Mouse (Mus musculus): ENCODE measurements around the gene Rilpl1.
"Not testable (repeated sequence)": the region's sequence is repeated elsewhere in the genome, so short reads cannot be mapped to it uniquely, and the experiment has no call there.

Gene Rilpl1

GRCm38 (mm10) chr5:124529191-124529651, 2.0 kb downstream of the Rilpl1 start:
- no peak for DNase-seq

- no peak for DNase-seq
Measured at GRCm38 (mm10) chr5:124528791-124529190, 2.4 kb downstream of the Rilpl1 start.

DNA sequence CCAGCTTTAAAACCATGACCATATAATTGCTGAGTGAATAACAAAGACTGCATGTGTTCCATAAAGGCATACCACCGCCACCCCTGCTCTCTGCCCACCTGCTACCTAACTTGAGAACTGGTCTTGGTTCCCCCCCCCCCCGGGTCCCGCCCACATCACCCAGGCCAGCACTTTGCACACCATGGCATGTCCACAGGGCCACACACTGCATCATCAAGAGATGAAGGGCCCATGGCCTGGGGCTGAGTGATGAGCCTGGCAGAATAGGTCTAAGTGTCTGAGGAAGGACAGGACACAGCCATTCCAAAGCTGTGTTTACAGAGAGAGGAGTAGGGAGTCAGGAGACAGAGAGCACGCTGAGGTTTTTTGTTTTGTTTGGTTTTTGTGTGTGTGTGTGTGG, 2.8 kb downstream of the Rilpl1 start:
- DNase-seq = no peak

- no peak for DNase-seq
Measured at GRCm38 (mm10) chr5:124524943-124525342, 6.2 kb downstream of the Rilpl1 start.

DNA sequence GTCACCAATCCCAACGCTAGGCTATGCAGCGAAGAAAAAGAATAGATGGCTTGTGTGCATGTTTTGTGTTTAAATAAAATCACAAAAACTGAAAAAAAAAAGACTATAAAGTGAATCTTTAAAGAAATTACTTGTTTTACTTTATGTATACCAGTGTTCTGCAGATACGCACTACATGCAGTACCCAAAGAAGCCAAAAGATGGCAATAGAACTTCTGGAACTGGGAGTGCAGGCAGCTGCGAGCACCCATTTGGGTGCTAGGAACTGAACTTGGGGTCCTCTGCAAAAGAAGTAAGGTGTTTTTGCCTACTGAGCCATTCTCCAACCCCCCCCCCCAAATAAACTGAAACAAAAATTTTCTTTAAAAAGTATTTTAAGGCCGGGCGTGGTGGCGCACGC, 8.2 kb downstream of the Rilpl1 start:
- DNase-seq = no peak

DNA sequence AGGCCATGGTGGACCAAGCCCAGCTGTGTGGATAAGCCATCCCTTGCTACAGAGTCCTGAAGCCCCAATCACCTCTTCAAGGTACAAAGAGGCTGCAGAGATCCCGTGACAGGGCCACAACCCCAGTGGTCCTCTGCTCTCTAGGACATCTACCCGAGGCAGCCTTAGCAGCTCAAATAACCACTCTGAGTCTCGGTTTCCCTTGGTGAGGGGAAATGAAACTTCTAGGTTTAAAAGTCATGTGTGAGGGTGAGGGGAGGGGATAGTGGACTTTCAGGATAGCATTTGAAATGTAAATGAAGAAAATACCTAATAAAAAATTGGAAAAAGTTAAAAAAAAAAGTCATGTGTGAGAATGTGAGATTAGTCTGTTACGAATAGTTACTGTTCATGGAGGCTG, 9.6 kb downstream of the Rilpl1 start:
- DNase-seq = no peak

DNA sequence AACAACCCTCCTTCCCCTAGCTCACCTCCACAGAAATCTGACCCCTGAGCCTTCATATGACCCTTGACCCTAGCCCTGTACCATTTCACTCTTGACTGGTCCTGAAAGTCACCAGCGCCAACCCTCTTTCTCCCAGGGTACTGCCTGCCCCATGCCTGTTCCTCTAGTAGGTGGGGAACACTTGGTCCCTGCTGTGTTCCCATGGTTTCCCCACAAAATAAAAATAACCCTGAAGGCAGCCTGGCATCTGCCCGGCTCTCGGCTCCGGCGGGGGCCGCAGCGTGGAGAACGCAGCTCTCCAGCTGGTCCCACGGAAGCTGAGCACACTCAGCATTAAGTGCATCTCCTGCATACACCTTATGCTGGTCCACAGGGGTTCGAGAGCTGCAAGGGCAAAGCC, 12.5 kb downstream of the Rilpl1 start:
- no peak for DNase-seq

GRCm38 (mm10) chr5:124515789-124516188, 15.4 kb downstream of the Rilpl1 start:
- no peak for DNase-seq

GRCm38 (mm10) chr5:124510536-124511050, 20.6 kb downstream of the Rilpl1 start:
- no peak for DNase-seq

DNA sequence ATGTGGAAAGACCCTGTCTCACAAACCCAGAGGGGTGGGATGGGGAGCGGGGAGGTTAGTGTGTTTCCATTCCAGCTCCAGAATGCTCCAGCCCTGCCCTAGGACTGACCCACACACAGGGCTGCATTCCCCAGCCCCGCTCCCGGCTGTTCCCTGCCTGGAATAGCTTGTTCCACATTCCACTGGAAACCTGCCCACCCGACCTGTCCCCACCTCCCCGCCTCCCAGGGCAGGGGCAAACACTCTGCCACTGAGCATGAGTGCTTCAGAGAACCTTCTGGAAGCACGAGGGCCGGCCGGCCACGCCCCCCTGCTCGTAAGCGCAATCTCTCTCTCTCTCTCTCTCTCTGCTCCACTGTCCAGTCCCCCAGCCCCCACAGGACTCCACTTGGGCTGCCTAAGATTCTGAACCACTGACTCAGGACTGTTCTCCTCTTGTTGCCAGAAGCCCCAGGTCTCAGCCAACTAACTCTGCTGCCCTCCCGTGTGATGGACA, 21.4 kb downstream of the Rilpl1 start:
- DNase-seq = no peak

DNA sequence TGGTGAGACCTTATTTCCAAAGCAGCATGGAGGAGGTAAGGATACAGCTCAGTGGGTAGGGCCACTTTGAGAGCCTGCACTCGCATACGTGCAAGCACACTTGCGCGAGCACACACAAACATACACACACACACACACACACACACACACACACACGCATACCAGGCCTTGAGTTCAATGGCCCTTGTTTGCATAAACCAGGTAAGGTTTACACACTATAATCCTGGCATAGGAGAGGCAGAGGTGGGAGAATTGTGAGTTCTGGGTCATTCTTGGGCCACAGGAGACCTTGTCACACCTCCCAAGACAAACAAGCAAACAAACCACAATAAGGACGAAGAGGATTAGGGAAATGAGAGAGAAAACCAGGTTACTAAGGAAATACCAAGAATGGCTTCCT, 22.0 kb downstream of the Rilpl1 start:
- no peak for DNase-seq

DNA sequence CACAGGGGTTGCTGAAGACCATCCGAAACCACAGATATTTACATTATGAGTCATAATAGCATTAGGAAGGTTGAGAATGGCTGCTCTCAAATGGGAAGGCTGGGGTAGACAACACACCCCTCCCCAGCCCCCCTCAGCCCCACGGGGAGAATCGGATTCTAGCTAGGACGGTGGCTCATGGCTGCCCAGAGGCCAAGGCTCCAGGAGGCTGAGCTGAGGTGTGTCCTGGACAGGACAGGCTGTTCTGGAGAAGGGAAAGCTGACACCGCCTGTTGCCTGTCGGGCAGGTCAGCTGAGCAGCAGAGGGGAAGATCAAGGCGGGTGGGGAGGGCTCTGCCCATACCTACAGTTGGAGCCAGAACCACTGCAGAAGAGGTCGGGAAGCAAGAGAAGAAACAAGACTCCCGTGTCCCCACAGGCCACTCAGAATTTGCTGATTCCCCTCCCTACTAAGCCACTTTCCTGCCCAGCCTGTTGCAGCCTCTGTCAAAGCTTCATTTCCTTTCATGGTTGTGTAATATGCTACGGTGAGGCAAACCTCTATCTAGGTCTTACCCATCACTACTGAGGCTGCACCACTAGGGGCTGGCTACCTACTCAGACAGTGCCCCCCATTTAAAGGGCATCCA, 24.3 kb downstream of the Rilpl1 start:
- DNase-seq = no peak

DNA sequence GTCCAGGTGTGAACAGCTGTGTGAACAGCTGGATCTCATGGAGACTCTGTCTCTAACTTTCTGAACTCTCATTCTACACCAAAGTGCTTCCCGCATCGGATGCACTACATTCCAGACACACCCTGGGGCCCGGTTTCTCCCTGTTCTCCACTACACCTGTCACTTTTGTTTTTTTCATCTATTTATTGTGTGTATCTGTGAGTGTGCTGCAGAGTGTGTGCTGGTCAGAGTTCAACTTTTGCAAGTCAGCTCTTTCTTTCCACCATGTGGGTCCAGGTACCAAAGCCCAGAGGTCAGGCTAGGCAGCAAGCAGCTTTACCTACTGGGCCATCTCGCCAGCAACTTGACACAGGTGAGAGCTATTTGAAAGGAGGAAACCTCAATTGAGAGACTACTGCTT, 26.0 kb downstream of the Rilpl1 start:
- DNase-seq = no peak

DNA sequence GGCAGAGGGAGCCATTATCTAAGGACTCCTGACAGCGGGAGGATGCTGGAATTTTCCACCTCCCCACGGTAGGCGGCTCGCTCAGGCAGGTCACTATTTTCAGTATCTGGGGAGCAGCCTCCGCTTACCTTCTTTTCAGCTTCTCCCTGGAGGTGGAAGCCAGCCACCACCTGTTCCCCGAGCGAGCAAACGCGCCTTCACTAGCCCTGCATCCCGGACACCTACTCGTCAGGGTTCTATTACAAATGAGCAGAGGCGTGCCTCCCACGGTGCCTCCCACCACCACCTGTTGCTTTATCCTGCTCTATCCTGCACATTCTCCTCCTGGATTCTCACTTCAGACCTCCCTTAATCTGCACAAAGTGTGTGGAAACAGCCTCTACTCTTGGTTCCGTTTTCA, 27.4 kb downstream of the Rilpl1 start:
- no peak for DNase-seq

DNA sequence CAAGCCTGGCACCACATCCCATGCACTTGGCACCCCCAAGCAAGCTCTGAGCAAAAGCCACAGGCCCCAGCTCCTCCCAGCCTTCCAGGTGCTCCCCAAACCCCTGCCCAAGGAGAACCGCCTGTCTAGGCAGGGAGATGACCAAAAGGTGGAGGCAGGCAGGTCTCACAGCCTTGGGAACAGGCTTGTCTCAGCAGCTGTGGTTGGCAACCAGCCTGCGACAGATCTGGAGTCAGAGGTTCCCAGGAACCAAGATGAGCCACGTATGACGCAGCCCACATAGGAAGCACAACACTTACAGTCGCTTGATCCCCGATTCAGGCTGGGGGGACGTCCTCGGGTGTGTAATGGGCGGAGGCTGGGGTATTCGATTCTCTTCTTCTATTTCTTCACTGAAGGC, 29.6 kb downstream of the Rilpl1 start:
- DNase-seq = no peak

DNA sequence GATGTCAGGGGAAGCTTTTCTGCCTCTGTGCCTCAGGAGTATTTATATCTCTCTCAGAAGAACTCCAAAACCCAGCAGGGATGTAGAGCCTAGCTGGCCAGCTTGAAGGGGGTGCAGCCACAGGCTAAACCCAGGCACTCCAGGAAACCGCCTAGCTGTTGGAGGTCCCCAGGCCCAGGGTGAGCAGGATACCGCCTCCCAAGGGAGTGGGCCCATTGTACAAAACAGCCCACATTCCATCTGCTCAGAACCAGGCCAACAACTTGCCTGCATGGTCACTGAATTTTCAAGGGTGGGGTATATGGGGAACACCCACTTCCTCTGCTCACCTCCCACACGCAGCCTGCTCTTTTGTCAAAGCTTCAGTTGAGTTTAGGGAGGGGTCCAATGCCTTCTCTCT, 30.6 kb downstream of the Rilpl1 start:
- DNase-seq = no peak

GRCm38 (mm10) chr5:124500037-124500436, 31.2 kb downstream of the Rilpl1 start:
- not testable (repeated sequence) for DNase-seq

GRCm38 (mm10) chr5:124499001-124499400, 32.2 kb downstream of the Rilpl1 start:
- DNase-seq = no peak

- no peak for DNase-seq
Measured at GRCm38 (mm10) chr5:124498221-124498876, 32.8 kb downstream of the Rilpl1 start.

DNA sequence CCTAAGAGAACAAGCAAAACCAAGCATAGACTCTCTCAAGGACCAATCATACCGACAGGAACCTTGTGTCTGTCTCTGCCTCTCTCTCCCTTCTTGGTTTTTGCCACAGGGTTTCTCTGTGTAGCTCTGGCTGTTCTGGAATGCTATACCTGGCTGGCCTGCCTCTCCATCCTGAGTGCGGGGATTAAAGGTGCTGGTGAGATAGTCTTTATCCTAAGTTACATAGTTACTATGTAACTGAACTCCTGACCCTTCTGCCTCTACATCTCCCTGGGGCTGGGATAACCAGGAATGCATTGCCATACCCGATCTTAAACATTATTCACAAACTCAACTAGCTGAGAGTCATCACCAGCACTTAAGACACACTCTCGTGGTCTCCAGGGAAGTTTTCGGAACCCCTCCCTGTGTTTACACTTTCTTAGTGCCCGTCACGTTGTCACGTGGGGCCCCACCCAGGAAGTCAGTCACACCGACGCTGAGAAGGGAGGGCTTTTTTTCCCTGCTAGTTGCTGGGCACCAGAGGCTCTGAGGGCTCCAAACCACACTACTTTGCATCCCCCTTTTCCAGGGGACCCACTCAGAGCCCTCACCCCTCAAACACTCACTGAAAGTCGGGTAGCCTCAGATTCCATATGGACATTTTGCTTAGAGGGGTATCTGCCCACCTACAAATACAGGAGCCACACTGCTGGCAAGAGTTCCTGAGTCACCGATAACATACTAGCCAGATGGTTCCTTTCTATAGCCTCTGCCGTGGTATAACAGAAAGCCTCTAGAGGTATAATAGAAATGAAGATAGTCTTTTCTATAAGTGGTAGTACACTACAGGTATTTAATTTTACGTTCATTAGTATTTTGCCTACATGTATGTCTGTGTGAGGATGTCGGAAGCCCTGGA, 34.3 kb downstream of the Rilpl1 start:
- peak; percentile 59 for DNase-seq

GRCm38 (mm10) chr5:124495547-124495946, 35.6 kb downstream of the Rilpl1 start:
- DNase-seq = peak; percentile 70

DNA sequence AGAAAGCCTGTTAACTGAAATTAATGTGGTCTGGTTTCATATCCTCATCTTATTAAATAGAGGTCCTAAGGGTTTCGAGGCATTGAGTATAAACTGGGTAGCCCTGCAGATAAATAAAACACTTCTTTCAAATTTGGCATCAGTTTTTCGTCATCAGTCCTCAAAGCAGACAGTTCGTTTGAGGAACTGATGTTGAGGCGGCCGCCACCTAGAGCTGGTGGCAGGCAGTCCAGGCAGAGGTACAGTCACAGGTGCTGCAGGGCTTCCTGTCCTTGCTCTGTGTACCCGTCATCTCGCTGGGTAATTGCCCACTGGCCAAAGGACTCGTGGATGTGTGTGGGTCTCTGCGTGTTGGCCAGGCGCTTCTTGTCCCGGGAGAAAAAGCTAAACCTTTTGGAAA, 37.7 kb downstream of the Rilpl1 start:
- no peak for DNase-seq

DNA sequence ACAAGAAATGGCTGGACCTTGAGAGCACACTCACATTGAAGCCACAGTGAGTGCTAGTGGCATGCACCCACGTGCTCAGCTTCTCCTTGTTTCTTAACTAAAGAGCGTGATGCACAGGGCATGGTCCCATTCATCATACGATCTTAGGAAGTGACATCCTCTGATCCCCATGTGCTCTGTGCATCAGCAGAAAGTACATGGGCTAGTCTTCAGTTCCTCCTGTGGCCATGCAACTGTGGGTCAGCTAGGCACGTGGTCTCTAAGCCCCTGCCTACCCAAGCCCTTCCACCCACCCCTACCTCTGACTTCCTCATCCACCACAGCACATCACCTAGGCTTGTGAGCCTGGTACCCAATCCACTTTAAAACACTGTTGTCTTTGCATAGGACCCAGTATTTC, 38.6 kb downstream of the Rilpl1 start:
- no peak for DNase-seq
